Mouse (Mus musculus) megakaryocyte progenitor cell, adult 5-6 weeks (primary cell): ENCODE results near the gene Igfbp3. TPM values are rescaled to one million over a fixed set of nuclear protein-coding genes. Genes with fewer than 3 reads are reported as not detected.
A peak's percentile ranks its signal among the peaks of the same experiment; 100 is the strongest.
"Not testable (repeated sequence)": the region's sequence is repeated elsewhere in the genome, so short reads cannot be mapped to it uniquely, and the experiment has no call there.

ENCODE experiments used
- ATAC-seq: replicated peaks from 2 replicates; pipeline ENCODE4 v1.8.0; 2016; ENCODE audit warnings: mild to moderate bottlenecking, moderate TSS enrichment, inconsistent platforms; ENCODE audit not compliant: poor library complexity
- total RNA-seq, 2 experiments: library from RNA; stranded (forward) in 1 of 2; stranded (reverse) in 1 of 2; fragments of 157-497, 149-512 nt in 1 of 2; fragments of 200-1000 nt in 1 of 2; gene quantifications; 2 replicates each; pipeline versions ENCODE4 v1.2.3 to v1.2.4; 2015 to 2017

The Igfbp3 gene
- total RNA-seq (2015) (not detected in 2 replicates), total RNA-seq (2017) (not detected in 2 replicates)

DNA sequence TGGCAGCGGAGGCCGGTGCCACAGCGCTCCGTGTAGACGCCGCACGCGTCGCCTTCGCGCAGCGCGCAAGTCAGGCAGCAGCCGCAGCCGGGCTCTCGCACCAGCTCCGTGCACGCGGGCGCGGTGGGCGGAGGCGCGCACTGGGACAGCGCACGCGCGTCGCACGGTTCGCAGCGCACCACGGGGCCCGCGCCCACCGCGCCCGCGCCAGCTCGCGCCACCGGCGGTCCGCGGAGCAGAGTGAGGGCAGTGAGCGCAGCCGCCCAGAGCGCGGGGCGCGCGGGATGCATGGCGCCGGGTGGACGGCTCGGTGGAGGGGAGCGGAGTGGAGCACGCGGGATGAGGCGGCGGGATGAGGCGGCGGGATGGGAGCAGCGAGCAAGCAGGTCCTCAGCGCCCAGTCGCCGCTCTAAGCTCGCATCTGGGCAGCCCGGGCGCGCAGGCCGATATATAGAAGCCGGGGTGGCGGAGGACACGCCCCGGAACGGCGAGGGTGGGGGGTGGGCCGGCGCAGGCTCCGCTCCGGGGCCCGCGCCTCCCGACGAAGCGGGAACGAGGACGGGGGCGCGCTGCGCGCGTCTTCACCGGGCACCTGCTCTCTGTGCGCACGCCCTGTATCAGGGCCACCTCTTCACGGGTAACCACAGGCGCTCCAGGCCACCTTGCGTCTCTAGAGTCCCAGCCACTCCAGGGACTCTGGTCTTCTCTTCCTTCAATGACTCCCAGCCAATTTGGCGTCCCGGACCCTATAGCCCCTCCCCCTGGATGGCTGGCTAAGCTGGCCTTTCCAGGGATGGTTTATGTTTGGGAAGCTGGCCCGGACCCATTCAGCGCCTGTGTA is at the start of gene Igfbp3:
Gene Igfbp3 (minus strand): TSS at position 423 of the 841 bp plus-strand sequence.
- ATAC-seq, result 0 out of 2 replicates have a peak, but pooled peaks have one; percentile 11

DNA sequence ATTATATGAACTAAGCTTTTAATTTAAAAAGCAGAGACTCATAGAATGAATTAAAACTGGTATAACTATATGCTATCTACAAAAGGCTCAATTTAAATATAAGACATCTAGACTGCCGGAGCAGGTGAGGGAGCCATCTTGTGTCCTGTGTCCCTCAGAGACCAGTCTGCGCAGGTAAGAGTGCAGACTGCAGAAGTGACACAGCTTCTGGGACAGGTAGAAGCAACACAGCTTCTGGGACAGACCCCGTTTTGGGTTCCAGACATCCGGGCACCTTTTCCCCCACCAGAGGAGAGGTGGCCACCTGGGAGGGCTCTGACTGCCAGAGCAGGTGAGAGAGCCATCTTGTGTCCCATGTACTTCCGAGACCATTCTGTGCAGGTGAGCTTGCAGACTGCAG is 37.1 kb upstream of the Igfbp3 start:
- no peak for ATAC-seq

DNA sequence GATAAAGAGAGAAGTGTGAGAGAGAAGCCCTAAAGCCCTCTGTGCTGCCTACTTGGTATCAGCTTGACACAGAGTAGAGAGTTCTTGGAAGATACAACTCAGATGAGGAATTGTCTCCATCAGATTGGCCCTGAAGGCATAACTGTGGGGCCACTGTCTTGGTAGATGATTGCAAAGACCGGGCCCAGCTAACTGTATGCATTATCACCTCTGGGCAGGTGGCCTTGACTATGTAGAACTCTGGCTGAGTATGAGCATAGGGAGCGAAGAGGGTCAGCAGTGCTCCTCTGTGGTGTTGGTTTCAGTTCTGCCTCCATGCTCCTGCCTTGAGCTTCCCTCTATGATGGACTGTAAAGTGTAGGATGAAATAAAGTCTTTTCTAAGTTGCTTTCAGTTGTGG is 36.7 kb upstream of the Igfbp3 start:
- ATAC-seq, result no peak

DNA sequence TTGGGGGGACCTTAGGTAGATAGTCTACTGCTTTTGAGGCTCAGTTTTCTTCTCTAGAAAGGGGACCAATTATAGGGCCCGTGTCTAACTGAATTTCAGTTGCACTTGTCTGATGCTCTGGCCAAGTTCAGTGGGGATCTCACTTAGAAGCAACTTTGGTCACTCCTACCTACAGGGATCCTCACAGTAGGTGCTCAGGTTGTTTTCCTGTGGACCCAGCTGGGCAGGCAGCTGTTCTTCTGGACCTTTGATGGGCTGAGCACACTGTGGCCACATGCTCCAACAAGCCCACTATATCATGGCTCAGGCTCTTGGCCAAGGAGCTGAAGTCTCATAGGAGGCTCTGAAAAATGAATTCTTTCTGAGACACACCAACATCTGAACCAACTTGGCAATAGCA is 31.1 kb upstream of the Igfbp3 start:
- ATAC-seq, result no peak

DNA sequence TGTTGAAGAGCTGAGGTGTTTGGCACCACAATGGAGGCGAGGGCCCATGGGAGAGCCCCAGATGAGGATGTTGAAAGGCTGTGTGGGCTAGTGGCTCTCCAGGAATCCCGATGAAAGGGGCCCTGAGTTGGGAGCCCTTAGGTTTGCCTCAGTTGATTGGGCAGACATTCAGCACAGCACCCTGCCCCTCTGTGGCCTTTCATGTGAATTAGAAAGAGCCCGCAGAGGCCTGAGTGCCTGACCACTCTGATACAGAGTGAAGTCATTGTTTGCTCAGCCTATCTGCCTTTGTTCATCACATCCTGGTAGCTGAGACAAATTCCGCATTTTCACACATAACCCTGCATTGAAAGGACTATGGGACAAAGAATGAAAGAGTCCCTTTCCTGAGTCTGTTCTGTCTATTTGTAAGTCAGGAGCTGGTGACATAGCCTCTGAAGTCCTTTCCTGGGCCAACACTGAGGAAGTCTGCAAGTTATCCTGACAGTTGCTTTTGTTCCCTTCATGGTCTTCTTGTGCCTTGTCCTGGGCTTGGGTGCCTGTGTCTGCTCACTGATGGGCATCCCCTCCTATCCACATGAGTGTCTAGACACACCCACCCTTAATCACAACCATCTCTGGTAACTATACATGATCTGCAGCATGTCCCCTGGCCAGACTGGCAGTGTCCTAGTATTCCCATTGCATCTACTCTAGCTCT is 25.5 kb upstream of the Igfbp3 start:
- no peak for ATAC-seq

DNA sequence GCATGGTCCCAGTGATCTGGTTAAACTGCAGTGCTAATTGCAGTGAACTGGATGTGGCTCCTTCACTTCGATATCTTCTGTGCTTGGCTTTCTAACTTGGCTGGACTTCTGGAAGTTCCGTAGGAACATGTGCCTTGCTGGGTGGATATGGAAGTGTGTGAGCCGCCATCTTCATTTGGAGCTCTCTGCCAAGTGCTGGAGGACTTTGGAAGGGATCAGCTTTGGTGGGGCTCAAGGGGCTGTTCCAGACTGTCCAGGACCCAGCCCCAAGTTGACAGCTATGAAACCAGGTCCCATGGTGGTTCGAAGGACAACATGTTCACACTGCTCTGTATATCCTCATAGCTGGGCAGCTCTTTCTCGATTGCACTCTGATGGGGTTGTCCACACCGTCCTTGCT is 24.8 kb upstream of the Igfbp3 start:
- no peak for ATAC-seq

DNA sequence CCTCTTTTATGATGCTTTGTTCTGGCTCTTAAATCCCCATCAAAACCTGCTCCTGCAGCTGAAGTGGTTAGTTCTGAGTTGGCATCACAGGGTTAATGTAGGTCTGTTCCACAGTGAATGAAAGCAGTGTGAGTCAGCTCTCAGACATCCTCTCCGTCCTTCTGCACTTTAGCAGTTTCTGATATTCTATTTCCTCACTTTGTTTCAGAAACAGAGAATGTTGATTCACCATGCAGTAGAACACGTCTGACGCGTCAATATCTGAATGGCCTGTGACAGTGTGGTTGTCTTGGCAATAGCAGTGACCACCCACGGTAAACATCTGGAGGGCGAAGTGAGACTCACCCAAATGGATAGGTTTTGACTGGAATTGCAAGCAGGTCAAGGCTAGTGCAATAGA is 24.0 kb upstream of the Igfbp3 start:
- no peak for ATAC-seq

DNA sequence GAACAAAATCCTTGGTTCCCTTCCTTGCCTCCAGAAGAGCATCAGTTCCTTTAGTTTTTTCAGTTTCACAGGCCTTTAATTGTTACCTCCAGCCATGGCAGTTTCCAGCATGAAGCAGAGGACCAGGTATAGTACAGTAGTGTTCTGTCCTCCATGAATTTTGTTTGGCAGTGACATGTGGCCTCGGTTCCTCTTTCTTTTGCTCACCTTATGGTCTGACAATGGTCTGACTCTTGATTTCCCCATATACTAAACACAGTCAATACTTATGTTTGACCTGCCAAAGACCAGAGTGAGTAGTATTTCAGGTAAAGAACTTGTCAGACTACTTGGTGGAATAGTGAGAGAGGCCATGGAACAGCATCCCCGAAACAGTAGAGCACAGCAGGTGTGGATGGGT is 23.0 kb upstream of the Igfbp3 start:
- ATAC-seq, result no peak

DNA sequence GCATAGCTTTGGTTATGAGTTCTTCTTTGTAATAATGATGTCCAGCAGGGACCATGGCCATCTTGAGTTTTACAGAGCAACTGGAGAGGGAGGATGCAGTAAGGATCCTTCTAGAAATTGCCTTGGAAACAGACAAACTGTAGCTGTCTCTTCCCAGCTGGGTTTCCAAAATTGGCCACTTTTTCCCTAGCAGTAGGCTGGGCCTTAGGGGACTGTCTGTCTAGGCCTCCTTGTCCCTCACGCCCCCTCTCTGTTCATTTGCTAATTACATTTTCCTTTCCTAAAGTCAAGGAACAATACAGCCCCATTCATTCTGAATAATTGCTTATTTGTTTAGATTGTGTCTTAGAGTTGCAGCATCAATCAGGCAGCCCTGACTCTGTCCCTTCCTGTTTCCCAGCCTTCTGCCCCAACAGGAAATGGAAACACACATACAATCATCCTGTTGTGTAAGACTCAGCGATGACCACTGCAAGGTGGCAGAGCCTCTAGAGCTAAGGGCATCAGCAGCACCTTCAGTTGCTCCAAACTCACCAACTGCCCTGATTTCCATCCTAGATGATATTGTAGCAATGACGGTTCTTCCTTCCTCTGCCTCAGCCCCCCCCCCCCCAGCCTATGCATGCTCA is 21.4 kb upstream of the Igfbp3 start:
- no peak for ATAC-seq

DNA sequence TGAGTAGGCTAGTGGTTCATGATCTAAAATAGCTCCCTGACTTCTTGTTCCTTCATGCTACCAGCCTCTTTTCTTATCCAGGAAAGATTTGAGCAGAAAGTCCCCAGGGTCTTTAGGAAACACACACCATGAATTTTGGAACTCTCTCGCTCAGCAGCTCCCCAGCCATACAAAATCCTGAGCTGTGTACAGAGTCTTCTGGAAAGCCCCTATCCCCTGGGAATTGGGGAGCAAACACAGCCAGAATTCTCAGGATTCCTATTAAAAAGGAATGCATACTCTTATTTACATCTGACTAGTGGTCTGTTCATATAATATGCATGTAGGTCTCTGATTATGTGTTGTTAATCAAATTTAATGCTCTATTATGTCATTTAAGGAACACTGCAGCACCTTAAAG is 20.7 kb upstream of the Igfbp3 start:
- no peak for ATAC-seq

DNA sequence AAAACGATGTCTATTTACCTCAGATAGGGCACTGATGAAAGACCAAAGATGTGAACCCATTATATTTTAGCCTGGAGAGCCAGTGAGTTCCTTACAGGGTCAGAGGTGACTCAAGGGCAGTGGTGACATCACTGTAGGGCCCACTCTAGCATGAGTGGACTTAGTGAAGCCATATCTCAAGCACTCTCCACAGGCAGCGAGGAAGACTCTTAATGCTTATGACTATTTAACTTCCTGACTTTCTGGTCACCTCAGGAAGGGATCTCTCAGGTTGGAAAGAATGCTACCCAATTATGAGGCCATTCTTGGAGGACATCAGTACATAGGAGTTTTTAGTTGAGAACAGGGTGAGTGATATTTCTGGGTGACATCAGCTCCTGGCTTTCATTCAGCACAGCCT is 19.6 kb upstream of the Igfbp3 start:
- ATAC-seq, result no peak

DNA sequence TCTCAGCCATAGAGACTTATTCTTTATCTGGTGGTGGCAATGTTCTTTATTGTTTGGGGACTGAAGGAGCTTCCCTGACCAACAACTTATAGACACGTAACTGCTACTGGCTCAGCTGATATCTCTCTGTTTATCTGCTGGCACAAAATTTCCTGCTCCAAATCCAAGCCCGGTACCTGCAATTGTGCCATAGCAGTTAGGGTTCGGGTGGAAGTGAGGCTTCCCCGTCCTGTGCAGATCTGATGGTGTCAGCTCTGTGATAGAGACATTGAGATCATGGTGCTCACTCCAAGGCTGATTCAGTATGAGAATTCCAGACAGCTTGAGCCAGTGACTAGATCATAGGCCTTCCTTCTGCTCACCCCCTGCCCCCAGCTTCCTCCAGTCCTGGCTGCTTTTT is 18.2 kb upstream of the Igfbp3 start:
- ATAC-seq, result no peak

DNA sequence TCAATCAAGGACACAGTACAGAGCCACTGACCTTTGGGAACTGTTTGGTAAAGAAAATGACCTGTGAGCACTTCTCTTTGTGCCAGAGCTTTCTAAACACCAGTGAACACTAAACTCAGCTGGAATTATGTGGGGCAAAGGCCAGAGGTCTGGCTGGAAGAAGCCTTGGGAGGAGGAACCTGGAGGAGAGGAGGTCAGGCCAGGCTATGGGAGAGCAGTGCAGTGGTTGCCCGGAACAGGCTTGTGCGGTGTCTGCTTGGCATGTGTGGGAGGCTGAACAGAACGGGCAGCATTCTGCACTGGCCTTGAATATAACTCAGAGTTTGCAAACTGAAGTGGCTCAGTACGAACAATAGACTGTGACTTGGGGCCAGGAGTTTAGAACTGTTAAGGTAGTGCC is 16.3 kb upstream of the Igfbp3 start:
- no peak for ATAC-seq

DNA sequence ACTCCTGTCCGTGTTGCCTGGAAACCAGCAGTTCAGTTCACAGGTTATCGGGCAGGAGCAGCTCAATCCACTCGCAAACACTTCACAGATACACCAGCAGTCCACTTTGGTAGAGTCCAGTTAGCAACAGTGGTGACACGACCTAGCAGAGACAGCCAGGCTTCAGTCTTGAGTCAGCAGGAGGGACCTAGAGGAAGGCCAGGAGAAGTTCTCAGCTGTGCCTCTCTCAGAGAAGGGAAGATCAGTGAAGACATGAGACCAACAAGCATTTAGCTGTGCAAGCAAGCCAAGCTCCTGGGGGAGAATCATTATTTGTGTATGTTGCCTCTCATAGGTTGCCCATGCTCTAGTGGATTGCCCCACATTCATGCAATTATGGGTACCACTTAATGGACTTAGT is 14.4 kb upstream of the Igfbp3 start:
- no peak for ATAC-seq

DNA sequence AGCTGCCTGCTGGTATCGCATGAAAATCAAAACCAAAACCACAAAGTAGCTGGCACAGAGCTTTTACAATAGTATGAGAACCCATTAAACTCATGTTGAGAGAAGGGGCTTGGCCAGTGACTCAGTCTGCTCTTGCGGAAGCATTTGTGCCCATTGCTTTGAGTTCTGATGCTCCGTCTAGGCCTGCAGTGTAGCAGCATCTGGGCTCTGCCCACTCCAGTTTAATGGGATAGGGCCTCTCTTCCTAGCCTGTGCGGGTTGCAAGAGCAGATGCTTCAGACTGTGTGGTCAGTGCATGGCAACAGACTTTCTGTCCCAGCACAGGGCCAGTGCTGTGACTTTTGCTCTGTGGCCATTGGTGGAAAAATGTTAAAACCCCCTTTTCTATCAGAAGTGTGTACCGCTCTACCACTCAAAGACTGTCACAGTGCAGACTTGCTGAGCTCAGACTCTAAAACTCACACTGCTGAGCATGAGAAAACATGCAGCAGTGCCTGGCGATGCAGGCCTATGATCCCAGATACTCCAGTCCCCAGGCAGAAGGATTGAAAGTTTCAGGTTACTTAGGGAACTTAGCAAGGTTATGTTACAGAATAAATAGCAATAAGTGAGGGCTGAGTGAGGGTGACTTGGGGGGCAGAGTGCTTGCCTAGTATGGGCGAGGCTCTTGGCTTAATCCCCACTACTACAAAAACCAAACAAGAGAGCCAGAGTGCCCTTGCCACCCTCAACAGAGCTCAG is 13.3 kb upstream of the Igfbp3 start:
- ATAC-seq, result no peak

DNA sequence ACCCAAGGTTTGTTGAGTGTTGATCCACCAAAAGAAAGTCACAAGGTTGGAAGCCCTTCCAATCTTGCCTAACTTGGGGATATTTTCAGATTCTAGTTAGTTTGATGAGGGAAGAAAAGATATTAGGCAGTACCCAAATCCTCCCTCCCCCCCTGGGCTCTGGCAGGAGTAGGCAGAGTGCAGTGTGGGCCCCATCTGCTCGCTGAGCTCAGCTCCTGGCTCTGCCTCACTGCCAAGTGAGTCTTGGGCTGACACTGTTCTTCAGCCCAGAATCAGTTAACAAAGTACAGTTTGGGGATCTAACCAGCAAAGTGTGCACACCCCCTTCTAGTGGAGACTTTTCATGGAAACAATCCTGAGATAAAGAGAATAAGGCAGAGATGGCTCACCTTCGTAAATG is 12.5 kb upstream of the Igfbp3 start:
- no peak for ATAC-seq

DNA sequence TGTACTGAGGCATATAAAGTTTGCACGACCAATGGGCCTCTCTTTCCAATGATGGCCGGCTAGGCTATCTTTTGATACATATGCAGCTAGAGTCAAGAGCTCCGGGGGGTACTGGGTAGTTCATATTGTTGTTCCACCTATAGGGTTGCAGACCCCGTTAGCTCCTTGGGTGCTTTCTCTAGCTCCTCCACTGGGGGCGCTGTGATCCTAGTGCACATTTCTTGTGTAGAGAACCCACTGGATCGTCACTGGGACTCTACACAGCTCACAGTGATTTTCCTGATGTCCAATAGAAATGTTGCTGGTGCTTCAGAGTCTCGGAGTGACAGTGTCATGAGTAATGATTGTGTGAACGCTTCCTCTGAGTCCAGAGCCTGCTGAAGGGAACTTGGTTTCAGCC is 8.1 kb upstream of the Igfbp3 start:
- ATAC-seq, result not testable (repeated sequence)

DNA sequence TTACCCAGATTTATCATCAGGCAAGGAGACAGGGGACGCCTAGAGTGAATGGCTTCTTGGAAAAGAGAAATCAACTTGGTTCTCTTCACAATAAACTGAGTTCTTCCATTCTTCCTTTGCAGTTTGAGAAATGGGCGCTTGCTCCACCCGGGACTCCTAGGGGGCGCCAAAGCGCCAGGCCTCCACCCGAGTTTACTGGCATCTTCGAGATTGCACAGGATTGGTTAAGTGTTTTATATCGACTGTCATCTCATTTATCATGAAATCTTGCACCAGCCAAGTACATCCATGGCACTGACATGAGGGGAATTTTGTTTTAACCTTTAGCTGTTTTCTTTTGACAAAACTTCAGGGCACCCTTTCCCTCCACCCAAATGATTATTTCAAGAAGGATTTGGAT is 2.0 kb upstream of the Igfbp3 start:
- ATAC-seq, result peak; percentile 54; the same call in 1 of the 2 replicates

DNA sequence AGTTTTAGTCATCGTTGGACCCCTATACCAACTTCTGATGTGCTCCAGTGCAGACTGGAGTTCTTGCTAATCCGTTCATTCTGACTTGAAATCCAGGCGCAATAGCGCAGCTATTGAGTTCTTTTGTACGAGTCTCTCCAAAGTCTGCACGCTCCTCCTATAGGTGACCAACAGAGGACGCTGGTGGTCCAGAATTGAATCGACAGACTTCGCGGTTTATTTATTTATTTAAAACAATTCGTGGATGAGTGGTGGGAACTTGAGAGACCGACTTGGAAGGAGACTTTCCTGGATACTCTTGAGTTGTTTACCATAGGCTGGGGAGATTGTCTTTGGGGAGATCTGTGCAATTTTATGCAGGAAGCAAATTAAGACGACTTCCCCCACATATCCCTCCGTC is 1.0 kb upstream of the Igfbp3 start:
- no peak for ATAC-seq

DNA sequence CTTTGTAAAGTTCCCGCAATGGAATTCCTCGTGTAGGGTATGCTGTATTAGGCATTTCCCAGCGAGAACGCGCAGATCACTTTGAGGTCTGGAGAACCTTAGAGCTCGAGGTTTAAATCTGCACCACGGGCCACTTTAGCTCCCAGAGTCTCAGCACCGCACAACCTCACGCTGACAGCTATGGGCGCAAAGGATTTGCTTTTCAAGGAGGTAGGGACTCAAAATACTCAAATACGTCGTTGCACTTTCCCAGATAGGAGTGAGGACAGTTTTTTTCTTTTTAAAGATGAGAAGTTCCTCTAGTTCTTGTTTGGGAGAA is 578 bp upstream of the Igfbp3 start:
- ATAC-seq, result no peak

DNA sequence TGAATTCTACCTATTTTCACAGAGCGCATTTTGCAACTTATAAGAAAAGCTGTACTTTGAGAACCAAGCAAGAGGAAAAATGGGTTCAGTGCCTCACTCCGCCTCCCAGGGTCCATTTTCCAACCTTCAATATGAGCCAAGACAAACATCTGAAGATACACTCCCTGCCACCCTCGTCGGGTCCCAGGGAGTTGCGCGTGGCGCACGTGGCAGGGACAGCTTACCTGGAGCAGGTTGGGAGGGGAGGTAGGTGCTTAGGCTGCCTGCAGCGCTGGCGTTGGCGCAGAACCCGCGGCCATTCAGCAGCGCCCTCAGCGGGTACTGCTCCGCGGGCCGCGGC is 592 bp downstream of the Igfbp3 start:
- no peak for ATAC-seq
